Mouse (Mus musculus) ES-E14 (cell line): Measurements from ENCODE around the gene Cuta. TPM values are rescaled to one million over a fixed set of nuclear protein-coding genes. Genes with fewer than 3 reads are reported as not detected.

Experiments
- DNase-seq: peaks from one replicate; pipeline ENCODE4 v3.0.0-alpha.2; 2013; ENCODE audit warnings: low read depth, low spot score
- H3K27ac ChIP-seq: 2 replicates; pipeline ENCODE4 v1.5.1; 2012; ENCODE audit warnings: low read depth, mild to moderate bottlenecking, low read length, moderate library complexity, mixed read lengths; ENCODE audit not compliant: poor library complexity, insufficient read depth, severe bottlenecking
- H3K36me3 ChIP-seq: 2 replicates; pipeline ENCODE4 v1.6.1; 2012; ENCODE audit warnings: mild to moderate bottlenecking, low read length, moderate library complexity, mixed read lengths; ENCODE audit not compliant: control insufficient read depth, poor library complexity, insufficient read depth, severe bottlenecking
- H3K4me1 ChIP-seq, 2 experiments: fragments of 150-350 bp in 1 of 2; sonication (generic) in 1 of 2; 2 replicates each; pipeline ENCODE4 v1.6.1; 2012; ENCODE audit warnings: low read length in 2 of 2, mild to moderate bottlenecking in 1 of 2, mixed read lengths in 1 of 2; ENCODE audit not compliant: control insufficient read depth in 2 of 2, insufficient read depth in 2 of 2, poor library complexity in 1 of 2
- H3K4me3 ChIP-seq, 2 experiments: fragments of 150-350 bp in 1 of 2; sonication (generic) in 1 of 2; 2 replicates each; pipeline ENCODE4 v1.5.1; 2012; ENCODE audit warnings: low read length in 2 of 2, low read depth in 1 of 2, mild to moderate bottlenecking in 1 of 2, mixed read lengths in 1 of 2; ENCODE audit not compliant: insufficient read depth in 1 of 2, poor library complexity in 1 of 2, severe bottlenecking in 1 of 2
- H3K9ac ChIP-seq: 2 replicates; pipeline ENCODE4 v1.6.1; 2012; ENCODE audit warnings: low read depth, mild to moderate bottlenecking, low read length, mixed read lengths; ENCODE audit not compliant: poor library complexity, insufficient read depth, severe bottlenecking
- H3K9me3 ChIP-seq: fragments of 150-350 bp; sonication (generic); 2 replicates; pipeline ENCODE4 v1.6.1; 2012; ENCODE audit warnings: low read depth, mild to moderate bottlenecking, low read length; ENCODE audit not compliant: control insufficient read depth, insufficient read depth
- CHD2 ChIP-seq: IDR thresholded peaks from 2 replicates; pipeline ENCODE4 v1.6.1; 2014; ENCODE audit warnings: mild to moderate bottlenecking, low read depth, low read length, inconsistent platforms
- HCFC1 ChIP-seq: IDR thresholded peaks from 2 replicates; pipeline ENCODE4 v1.6.1; 2012; ENCODE audit warnings: low read length, inconsistent platforms, borderline replicate concordance; ENCODE audit not compliant: insufficient read depth
- MAFK ChIP-seq: IDR thresholded peaks from 2 replicates; pipeline ENCODE4 v1.6.1; 2014; ENCODE audit warnings: mild to moderate bottlenecking, low read depth, low read length, inconsistent platforms; ENCODE audit not compliant: insufficient read depth
- ZC3H11A ChIP-seq: IDR thresholded peaks from 2 replicates; pipeline ENCODE4 v1.6.1; 2012; ENCODE audit warnings: low read depth, mild to moderate bottlenecking, inconsistent platforms, low read length, borderline replicate concordance
- ZNF384 ChIP-seq: IDR thresholded peaks from 2 replicates; pipeline ENCODE4 v1.6.1; 2012; ENCODE audit warnings: low read depth, low read length, inconsistent platforms
- in situ Hi-C, 2 experiments: fragments of 600-800 bp; cut with MboI; formaldehyde crosslinking; loops; one replicate each; pipeline ENCODE4 v1.15.1; 2025; ENCODE audit warnings: low sequenced_read_pairs in 2 of 2, inconsistent platforms in 1 of 2; ENCODE audit not compliant: unreplicated experiment in 2 of 2
- total RNA-seq: library from RNA; depleted of rRNA; stranded (reverse); fragments of 300-350 nt; gene quantifications from 2 replicates; pipeline ENCODE4 v1.2.3, GENCODE M21; 2012

Gene Cuta
- total RNA-seq, 1 experiment = 43.0 TPM

DNA sequence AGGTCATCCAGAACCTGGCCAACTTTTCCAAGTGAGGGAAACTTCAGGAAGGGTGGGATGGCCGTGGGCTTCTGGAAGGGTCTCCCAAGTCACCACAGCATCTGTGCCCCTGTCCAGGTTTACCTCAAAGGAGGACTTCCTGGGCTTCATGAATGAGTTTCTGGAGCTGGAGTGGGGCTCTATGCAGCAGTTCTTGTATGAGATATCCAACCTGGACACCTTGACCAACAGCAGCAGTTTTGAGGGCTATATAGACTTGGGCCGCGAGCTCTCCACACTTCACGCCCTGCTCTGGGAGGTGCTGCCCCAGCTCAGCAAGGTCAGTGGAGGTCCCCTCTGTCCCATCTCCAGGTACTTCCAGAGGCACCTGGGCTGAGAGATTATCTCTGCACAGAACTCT is 20.4 kb upstream of the Cuta start:
- TF ChIP-seq MAFK = no peak
- no peak overlapping the region for H3K27ac ChIP-seq

DNA sequence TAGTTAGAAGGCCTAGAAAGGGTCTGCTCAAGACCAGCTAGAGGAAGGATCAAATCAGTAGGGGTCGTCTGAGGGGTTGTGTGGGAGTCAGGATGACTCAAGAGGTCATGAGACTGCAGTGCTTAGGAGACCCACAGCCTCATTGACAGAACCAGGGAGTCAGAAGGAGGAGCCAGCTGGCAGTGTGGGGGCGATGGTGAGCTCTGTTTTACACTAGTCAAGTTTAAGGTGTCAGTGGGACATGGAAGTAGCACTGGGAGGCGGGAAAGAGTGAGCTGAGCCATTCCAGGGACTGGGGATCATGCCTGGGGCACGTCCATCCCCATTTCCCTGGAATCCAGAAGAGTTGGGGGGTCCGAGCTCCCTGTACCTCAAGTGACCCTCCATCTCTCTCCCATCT is 19.5 kb upstream of the Cuta start:
- H3K27ac ChIP-seq = no peak overlapping the region
- in situ Hi-C loops = no loop called here
- peaks cover 42% of the 10 kb centered on the region for H3K36me3 ChIP-seq
- no peaks in the 10 kb centered on the region for H3K9me3 ChIP-seq
- peaks cover 2 to 27% of the 10 kb centered on the region in 2 experiments; a peak in 1 of 4 replicates for H3K4me1 ChIP-seq
- DNase-seq = no peak
- no peak overlapping the region for H3K4me3 ChIP-seq
- no peak overlapping the region for H3K9ac ChIP-seq
- no peak for TF ChIP-seq ZC3H11A
- TF ChIP-seq MAFK = no peak
- no peak for TF ChIP-seq HCFC1
- no peak for TF ChIP-seq CHD2
- no peak for TF ChIP-seq ZNF384

More for the DNA sequence above, 20.4 kb upstream of the Cuta start:
- Histone ChIP-seq H3K36me3 (peaks cover 42% of the 10 kb centered on the region), H3K9ac (no peak overlapping the region), H3K4me3 (no peak overlapping the region), H3K4me1 (peaks cover 0 to 28% of the 10 kb centered on the region in 2 experiments; a peak in 1 of 4 replicates), H3K9me3 (no peaks in the 10 kb centered on the region)
- no peak for DNase-seq
- in situ Hi-C loops = no loop called here

DNA sequence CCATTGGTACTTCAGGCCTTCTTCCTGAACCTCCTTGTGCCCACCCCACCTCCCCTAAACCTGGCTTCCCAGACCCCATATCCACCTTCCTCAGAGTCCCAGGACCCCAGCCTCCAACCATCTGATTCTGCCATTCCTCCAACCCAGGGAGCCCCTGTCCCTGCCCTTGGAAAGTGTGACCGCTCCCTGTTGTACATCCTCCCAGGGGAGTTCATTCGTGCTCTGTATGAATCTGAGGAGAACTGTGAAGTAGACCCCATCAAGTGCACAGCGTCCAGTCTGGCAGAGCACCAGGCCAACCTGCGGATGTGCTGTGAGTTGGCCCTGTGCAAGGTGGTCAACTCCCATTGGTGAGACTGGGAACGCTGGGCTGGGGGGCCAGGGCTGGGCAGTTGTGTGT is 18.5 kb upstream of the Cuta start:
- DNase-seq = no peak
- Histone ChIP-seq H3K27ac (no peak overlapping the region), H3K4me3 (no peak overlapping the region), H3K9ac (no peak overlapping the region), H3K9me3 (no peaks in the 10 kb centered on the region), H3K36me3 (peaks cover 41% of the 10 kb centered on the region), H3K4me1 (peaks cover 2 to 35% of the 10 kb centered on the region in 2 experiments; a peak in 2 of 4 replicates)
- TF ChIP-seq CHD2 (no peak), MAFK (no peak), ZNF384 (no peak), HCFC1 (no peak), ZC3H11A (no peak)
- in situ Hi-C loops = no loop called here

DNA sequence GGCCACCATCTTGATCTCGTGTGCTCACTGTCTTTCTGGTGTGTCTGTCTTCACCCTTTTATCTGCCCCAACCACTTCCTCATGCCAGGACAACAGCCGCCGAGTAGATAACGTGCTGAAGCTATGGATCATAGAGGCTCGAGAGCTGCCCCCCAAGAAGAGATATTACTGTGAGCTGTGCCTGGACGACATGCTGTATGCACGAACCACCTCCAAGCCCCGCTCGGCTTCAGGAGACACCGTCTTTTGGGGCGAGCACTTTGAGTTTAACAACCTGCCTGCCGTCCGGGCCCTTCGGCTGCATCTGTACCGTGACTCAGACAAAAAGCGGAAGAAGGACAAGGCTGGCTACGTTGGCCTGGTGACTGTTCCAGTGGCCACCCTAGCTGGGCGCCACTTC is 17.5 kb upstream of the Cuta start:
- no peak for DNase-seq
- Histone ChIP-seq H3K9me3 (no peaks in the 10 kb centered on the region), H3K9ac (no peak overlapping the region), H3K4me1 (peaks cover 2 to 41% of the 10 kb centered on the region in 2 experiments; a peak in 2 of 4 replicates), H3K36me3 (peaks cover 38% of the 10 kb centered on the region), H3K27ac (no peak overlapping the region), H3K4me3 (no peak overlapping the region)
- in situ Hi-C loops = no loop called here
- no peak for TF ChIP-seq CHD2
- TF ChIP-seq MAFK = no peak
- no peak for TF ChIP-seq HCFC1
- TF ChIP-seq ZNF384 = no peak
- no peak for TF ChIP-seq ZC3H11A

DNA sequence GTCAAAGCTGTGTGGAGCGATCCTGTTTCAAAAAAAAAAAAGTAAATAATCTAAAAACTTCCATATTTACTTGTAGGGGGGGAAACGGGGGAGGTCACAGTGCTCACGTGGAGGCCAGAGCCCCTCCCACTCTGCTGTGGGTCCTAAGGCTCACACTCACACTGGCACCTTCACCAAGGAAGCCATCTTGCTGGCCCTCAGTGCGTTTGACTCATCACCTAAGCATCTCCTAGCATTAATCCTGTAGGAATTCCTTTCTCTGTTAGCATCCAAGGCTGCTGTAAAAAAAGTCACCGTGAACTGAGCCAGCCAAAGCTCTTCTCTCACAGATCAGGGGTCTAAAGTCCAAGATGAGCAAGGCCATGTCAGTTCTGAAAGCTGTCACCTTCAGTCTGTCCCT is 16.9 kb upstream of the Cuta start:
- H3K4me3 ChIP-seq = no peak overlapping the region
- H3K9ac ChIP-seq = no peak overlapping the region
- TF ChIP-seq ZC3H11A (no peak), MAFK (no peak), HCFC1 (no peak), CHD2 (no peak), ZNF384 (no peak)
- in situ Hi-C loops = no loop called here
- peaks cover 35% of the 10 kb centered on the region for H3K36me3 ChIP-seq
- no peak overlapping the region for H3K27ac ChIP-seq
- no peaks in the 10 kb centered on the region for H3K9me3 ChIP-seq
- H3K4me1 ChIP-seq = peaks cover 2 to 35% of the 10 kb centered on the region in 2 experiments; a peak in 2 of 4 replicates
- no peak for DNase-seq
